ENCODE assay signal across 9 mouse cellular contexts in the genomic region with DNA sequence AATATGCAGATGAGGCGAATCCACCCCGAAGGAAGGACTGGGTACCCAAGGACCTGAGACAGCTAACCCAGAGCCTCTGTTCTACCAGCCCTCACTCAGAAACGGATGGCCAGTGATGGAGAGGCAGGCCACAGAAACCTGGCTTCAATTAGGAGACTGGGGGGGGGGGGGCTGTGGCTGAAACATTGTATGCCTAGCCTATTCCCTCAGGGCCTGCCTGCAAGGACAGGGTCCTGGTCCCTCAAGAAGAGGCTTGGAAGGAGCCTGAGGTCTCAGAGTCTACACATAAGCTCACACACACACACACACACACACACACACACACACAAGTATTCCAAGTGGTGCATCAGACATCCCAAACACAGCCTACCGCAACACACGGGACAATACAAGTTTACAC. TPM values are rescaled to one million over a fixed set of nuclear protein-coding genes. Genes with fewer than 3 reads are reported as not detected.
DNase-seq lines count a peak whose midpoint lies in the region; ATAC-seq and TF ChIP-seq lines count a peak whose summit lies in the region.
"Had no signal": no experiment of that assay in that cellular context is flagged by ENCODE, and none has a peak within 500 bp of the region (broad histone marks: within the 10 kb centered on the region; RNA-seq: fewer than 3 reads in every experiment).

No protein-coding gene starts in this region.

- H3K36me3 ChIP-seq in intestine, embryonic 14.5 days (ENCODE audit: control insufficient read depth, insufficient read depth, low read length), result peaks cover 6% of the 10 kb centered on the region
- no peaks in the 10 kb centered on the region for H3K36me3 ChIP-seq in neural tube, embryonic 15.5 days

- TF ChIP-seq POLR2A in lung, adult 2 months (IDR thresholded peaks at IDR 0.05; ENCODE audit: borderline replicate concordance, extremely low read depth, low read depth, low read length), result no peak

- no peaks in the 10 kb centered on the region for H3K9me3 ChIP-seq in intestine, embryonic 14.5 days (ENCODE audit: control insufficient read depth, low read length)
- no peaks in the 10 kb centered on the region for H3K9me3 ChIP-seq in neural tube, embryonic 15.5 days (replicated peaks)

- TF ChIP-seq CTCF in lung, adult 2 months (IDR thresholded peaks at IDR 0.05; ENCODE audit: insufficient read depth, low read length), result no peak

- peak overlapping the region; percentile 69 for H3K4me2 ChIP-seq in intestine, embryonic 14.5 days (ENCODE audit: low read length)
- peak overlapping the region; percentile 27; the same call in 1 of the 2 replicates for H3K4me2 ChIP-seq in neural tube, embryonic 15.5 days

- H3K4me3 ChIP-seq in lung, adult 2 months (replicated peaks; ENCODE audit: extremely low read depth, low read depth, low read length), result peak overlapping the region; percentile 57
- peak overlapping the region; percentile 53 for H3K4me3 ChIP-seq in intestine, embryonic 14.5 days (ENCODE audit: low read depth, low read length)
- H3K4me3 ChIP-seq in neural tube, embryonic 15.5 days (replicated peaks), result peak overlapping the region; percentile 22

- ATAC-seq in intestine, embryonic 14.5 days (replicated peaks; ENCODE audit: low FRiP score, low TSS enrichment, low read depth), result 0 out of 2 replicates have a peak, but pooled peaks have one; percentile 2
- no peak for ATAC-seq in neural tube, embryonic 15.5 days (ENCODE audit: low FRiP score)

- H3K27ac ChIP-seq in intestine, embryonic 14.5 days (ENCODE audit: low read depth), result peak overlapping the region; percentile 82
- no peak overlapping the region for H3K27ac ChIP-seq in neural tube, embryonic 15.5 days (replicated peaks)

- WGBS in lung, adult 2 months, result 44% methylated on average over 5 of the region's 5 CpGs
- WGBS in intestine, embryonic 14.5 days, result 27% methylated on average over 5 of the region's 5 CpGs
- 44% methylated on average over 5 of the region's 5 CpGs for WGBS in neural tube, embryonic 15.5 days

- peak; percentile 40 for DNase-seq in embryo, embryonic 10.5 days (ENCODE audit: low spot score)
- DNase-seq in embryo, embryonic 10 days (ENCODE audit: low spot score), result no peak
- DNase-seq in lung, adult 2 months, result no peak
- DNase-seq in lung, postnatal 4 days, result no peak
- no peak for DNase-seq in intestine, embryonic 14.5 days (ENCODE audit: low spot score)
- DNase-seq in left cerebral cortex, postnatal 25 days (ENCODE audit: low spot score in 2 of 2), result no peak
- DNase-seq in left cerebral cortex, postnatal 4 days, result no peak
- DNase-seq: kidney, adult 9 months had no signal

- intact Hi-C loops in left cerebral cortex, postnatal 25 days (cut with DNase I), result no loop called here
- intact Hi-C loops in left cerebral cortex, postnatal 4 days (cut with DNase I), result no loop called here

- H3K27me3 ChIP-seq in intestine, embryonic 14.5 days (replicated peaks; ENCODE audit: control insufficient read depth, insufficient read depth, low read length), result no peaks in the 10 kb centered on the region
- 0 out of 2 replicates have a peak, but pooled peaks cover 3% of the 10 kb centered on the region for H3K27me3 ChIP-seq in neural tube, embryonic 15.5 days (replicated peaks)

- no peaks in the 10 kb centered on the region for H3K4me1 ChIP-seq in lung, adult 2 months (ENCODE audit: control insufficient read depth, insufficient read depth, low read length)
- H3K4me1 ChIP-seq in intestine, embryonic 14.5 days (replicated peaks; ENCODE audit: control insufficient read depth, insufficient read depth, low read length), result peaks cover 34% of the 10 kb centered on the region
- peaks cover 8% of the 10 kb centered on the region for H3K4me1 ChIP-seq in neural tube, embryonic 15.5 days

- H3K9ac ChIP-seq in intestine, embryonic 14.5 days (ENCODE audit: low read length), result peak overlapping the region; percentile 49
- H3K9ac ChIP-seq in neural tube, embryonic 15.5 days (replicated peaks), result 0 out of 2 replicates have a peak overlapping the region, but pooled peaks have one; percentile 23

RNA-seq across cellular contexts. Expression of gene Tmem119, which starts 0.6 kb away (rescaled TPM):
- 59.9 and 72.5 TPM in 2 replicates for polyA plus RNA-seq in lung, adult 2 months (2012; rRNA removed)
- 41.9 and 46.1 TPM in 2 replicates for polyA plus RNA-seq in intestine, embryonic 14.5 days (2014; fragmentation: Nextera tagmentation; extraction: Ambion mirVana)
- polyA plus RNA-seq in neural tube, embryonic 15.5 days (2015; fragmentation: Nextera tagmentation; extraction: Ambion mirVana), result 12.1 and 23.1 TPM in 2 replicates
- 10 to 100 TPM; 23.3 to 25.6 TPM for total RNA-seq in left cerebral cortex, postnatal 25 days (2021)
- 1 to 10 TPM; 3.3 to 4.6 TPM for total RNA-seq in left cerebral cortex, postnatal 4 days (2021)

RNA-seq across cellular contexts. Expression of gene Iscu, which starts 27.1 kb away (rescaled TPM):
- polyA plus RNA-seq in lung, adult 2 months (2012; rRNA removed), result 115 and 118 TPM in 2 replicates
- 108 and 110 TPM in 2 replicates for polyA plus RNA-seq in intestine, embryonic 14.5 days (2014; fragmentation: Nextera tagmentation; extraction: Ambion mirVana)
- polyA plus RNA-seq in neural tube, embryonic 15.5 days (2015; fragmentation: Nextera tagmentation; extraction: Ambion mirVana), result 88.6 and 90.9 TPM in 2 replicates
- total RNA-seq in left cerebral cortex, postnatal 25 days (2021), result 100 to 1,000 TPM; 110 to 116 TPM
- total RNA-seq in left cerebral cortex, postnatal 4 days (2021), result 10 to 100 TPM; 39.9 to 43.0 TPM

RNA-seq across cellular contexts. Expression of gene Sart3, which starts 27.4 kb away (rescaled TPM):
- 20.2 and 24.2 TPM in 2 replicates for polyA plus RNA-seq in lung, adult 2 months (2012; rRNA removed)
- polyA plus RNA-seq in intestine, embryonic 14.5 days (2014; fragmentation: Nextera tagmentation; extraction: Ambion mirVana), result 44.0 and 46.3 TPM in 2 replicates
- polyA plus RNA-seq in neural tube, embryonic 15.5 days (2015; fragmentation: Nextera tagmentation; extraction: Ambion mirVana), result 40.7 and 42.3 TPM in 2 replicates
- 10 to 100 TPM; 36.6 to 37.1 TPM for total RNA-seq in left cerebral cortex, postnatal 25 days (2021)
- total RNA-seq in left cerebral cortex, postnatal 4 days (2021), result 10 to 100 TPM; 46.8 to 50.1 TPM

RNA-seq across cellular contexts. Expression of gene Selplg, which starts 32.8 kb away (rescaled TPM):
- 96.6 and 100 TPM in 2 replicates for polyA plus RNA-seq in lung, adult 2 months (2012; rRNA removed)
- 4.0 and 4.7 TPM in 2 replicates for polyA plus RNA-seq in intestine, embryonic 14.5 days (2014; fragmentation: Nextera tagmentation; extraction: Ambion mirVana)
- 2.3 and 27.7 TPM in 2 replicates for polyA plus RNA-seq in neural tube, embryonic 15.5 days (2015; fragmentation: Nextera tagmentation; extraction: Ambion mirVana)
- 10 to 100 TPM; 30.2 to 32.9 TPM for total RNA-seq in left cerebral cortex, postnatal 25 days (2021)
- 1 to 10 TPM; 1.5 to 2.7 TPM for total RNA-seq in left cerebral cortex, postnatal 4 days (2021)
